Mouse (Mus musculus): ENCODE results near the gene Il21r.

The Il21r gene

DNA sequence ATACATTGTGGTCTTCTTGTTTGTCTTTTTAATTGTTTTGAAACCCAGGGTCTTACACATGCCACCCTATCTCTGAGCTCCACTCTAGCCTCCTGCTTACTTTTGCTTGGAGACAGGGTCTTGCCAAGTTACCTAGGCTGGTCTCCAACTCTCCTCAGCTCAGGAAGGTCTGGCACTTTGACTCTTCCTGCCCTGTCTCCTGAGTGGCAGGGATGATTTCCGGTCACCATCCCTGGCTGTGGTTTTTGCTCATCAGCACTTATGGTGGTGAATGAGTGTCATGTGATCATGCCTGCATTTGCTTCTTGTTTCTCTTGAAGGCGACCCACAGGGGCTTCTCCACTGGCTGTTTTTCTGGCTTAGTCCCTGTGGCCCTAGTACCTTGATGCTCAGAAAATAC is 29.4 kb upstream of the Il21r start:
- in situ Hi-C loops (cut with MboI; ENCODE audit: unreplicated experiment in 2 of 2): no loop called here

DNA sequence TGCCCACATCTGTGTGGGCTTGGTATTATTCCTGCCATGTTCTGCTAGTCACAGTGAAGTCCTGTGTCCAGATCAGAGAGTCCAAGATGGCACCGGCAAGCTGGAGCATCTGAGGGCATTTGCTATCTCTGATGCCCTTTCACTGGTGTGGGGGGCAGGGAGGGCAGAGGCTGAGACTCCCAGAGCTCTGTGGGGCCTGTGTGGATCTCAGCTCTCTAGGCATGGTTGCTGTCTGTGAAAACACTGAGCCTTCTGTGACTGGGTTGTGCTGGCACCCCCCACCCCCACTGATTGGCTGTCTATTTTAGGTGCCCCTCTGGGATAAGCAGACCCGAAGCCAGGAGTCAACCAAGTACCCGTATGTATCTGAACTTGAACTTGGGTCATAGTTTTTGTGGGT is 28.4 kb upstream of the Il21r start:
- in situ Hi-C loops (cut with MboI; ENCODE audit: unreplicated experiment in 2 of 2): loop anchor here in 1 of 2 experiments (5.0 kb wide), 1 partner anchor 103 kb away; no protein-coding TSS in a partner anchor

DNA sequence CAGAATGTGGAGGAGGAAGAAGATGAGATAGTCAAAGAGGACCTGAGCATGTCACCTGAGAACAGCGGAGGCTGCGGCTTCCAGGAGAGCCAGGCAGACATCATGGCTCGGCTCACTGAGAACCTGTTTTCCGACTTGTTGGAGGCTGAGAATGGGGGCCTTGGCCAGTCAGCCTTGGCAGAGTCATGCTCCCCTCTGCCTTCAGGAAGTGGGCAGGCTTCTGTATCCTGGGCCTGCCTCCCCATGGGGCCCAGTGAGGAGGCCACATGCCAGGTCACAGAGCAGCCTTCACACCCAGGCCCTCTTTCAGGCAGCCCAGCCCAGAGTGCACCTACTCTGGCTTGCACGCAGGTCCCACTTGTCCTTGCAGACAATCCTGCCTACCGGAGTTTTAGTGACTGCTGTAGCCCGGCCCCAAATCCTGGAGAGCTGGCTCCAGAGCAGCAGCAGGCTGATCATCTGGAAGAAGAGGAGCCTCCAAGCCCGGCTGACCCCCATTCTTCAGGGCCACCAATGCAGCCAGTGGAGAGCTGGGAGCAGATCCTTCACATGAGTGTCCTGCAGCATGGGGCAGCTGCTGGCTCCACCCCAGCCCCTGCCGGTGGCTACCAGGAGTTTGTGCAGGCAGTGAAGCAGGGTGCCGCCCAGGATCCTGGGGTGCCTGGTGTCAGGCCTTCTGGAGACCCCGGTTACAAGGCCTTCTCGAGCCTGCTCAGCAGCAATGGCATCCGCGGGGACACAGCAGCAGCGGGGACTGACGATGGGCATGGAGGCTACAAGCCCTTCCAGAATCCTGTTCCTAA is 27.3 kb upstream of the Il21r start:
- in situ Hi-C loops (cut with MboI; ENCODE audit: unreplicated experiment in 2 of 2): loop anchor here in 1 of 2 experiments (5.0 kb wide), 1 partner anchor 104 kb away; no protein-coding TSS in a partner anchor

DNA sequence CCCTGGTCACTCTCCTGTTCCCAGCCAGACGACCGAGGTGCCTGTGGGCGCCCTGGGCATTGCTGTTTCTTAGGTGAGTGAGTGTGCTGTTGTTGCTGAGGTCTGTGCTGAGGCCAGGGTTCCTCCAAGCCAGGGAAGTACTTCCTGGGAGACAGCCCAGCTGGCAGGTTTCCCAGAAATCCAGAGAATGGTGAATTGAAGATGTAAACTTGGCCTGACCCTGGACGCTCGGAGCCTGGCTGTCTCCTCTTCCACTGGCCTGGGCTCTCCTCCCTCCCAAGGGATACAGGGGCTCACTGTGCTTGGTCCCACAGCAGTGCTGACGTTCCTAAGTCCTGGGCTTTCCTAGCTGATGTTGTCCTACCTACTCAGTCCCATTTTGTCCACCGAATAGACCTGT is 26.2 kb upstream of the Il21r start:
- in situ Hi-C loops (cut with MboI; ENCODE audit: unreplicated experiment in 2 of 2): loop anchor here in 1 of 2 experiments (5.0 kb wide), 1 partner anchor 105 kb away; no protein-coding TSS in a partner anchor

DNA sequence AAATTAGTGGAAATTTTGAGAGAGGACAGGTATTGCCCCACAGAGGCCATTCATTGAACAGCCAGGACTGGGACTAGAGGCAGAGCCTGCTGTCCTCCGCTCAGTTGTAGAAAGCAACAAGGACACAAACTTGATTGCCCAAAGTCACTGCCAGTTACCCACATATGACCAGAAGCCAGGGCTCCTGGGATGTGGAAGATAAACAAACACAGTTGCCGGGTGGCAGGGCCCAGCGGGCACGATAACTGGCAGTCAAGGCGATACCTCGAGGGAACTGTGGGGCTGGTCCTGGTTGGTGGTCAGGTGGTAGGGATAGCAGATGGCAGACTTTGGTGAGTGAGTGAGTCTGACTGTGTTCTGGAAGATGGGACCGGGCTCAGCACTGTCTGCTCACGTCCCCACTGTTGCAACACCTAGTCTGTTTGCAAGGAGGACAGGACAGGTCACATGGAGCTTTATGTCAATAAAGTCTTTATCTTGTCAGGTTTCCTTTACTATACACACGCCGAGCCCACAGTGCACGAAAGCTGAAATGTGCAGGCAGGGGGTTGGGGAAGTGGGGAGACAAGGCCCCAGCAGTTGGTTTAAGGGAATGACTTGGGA is 25.6 kb upstream of the Il21r start:
- in situ Hi-C loops (cut with MboI; ENCODE audit: unreplicated experiment in 2 of 2): loop anchor here in 1 of 2 experiments (5.0 kb wide), 1 partner anchor 105 kb away; no protein-coding TSS in a partner anchor

DNA sequence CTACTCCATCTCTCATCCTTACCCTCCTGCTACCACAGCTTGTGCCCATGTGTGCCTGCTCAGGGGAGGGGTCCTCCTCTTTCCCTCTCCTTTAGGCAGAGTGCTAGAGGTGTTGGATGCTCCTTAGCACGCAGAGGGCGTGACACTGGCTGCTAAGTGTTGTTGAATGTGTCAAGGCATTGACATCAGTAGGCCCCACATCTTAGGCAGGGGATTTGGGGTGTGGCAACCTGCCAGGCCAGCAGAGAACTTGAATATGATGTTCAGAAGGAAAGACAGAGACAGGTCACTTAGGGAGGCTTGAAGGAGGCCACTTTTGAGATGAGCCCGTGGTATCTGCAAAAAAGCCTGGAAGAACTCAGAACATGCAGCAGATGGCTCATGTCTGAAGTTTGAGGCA is 25.1 kb upstream of the Il21r start:
- in situ Hi-C loops (cut with MboI; ENCODE audit: unreplicated experiment in 2 of 2): loop anchor here in 1 of 2 experiments (5.0 kb wide), 1 partner anchor 106 kb away; no protein-coding TSS in a partner anchor

DNA sequence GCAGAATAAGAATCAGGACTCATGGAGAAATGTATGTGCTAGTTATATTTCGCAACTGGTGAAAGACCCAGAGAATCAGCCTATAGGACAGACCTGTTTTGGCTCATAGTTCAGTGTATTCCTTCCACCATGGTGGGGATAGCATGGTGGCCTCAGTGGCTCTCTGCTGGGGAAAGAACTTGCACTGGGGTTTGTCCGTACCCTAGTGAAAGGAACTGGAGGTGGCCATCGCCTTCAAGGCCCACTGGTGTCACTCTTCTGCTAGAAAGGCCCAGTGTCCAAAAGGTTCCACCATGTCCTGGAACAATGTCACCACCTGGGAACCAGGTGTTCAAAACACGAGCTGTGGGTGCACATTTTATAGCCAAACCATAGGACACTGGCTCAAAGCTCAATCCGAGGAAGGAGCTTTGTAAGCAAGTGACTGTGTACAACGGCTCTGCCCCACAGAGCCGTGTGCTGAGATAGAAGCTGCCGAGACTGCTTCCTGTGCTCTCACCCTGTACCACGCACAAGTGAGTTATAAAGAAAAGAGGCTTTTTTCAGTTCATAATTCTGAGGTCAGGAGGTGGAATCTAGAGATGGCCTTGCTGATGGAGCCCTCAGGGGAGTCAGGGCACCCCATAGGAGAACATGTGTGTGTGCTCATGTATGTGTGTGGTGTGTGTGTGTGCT is 23.5 kb upstream of the Il21r start:
- in situ Hi-C loops (cut with MboI; ENCODE audit: unreplicated experiment in 2 of 2): loop anchor here (5.0 kb wide), 2 partner anchors 58 to 107 kb away; no protein-coding TSS in a partner anchor

DNA sequence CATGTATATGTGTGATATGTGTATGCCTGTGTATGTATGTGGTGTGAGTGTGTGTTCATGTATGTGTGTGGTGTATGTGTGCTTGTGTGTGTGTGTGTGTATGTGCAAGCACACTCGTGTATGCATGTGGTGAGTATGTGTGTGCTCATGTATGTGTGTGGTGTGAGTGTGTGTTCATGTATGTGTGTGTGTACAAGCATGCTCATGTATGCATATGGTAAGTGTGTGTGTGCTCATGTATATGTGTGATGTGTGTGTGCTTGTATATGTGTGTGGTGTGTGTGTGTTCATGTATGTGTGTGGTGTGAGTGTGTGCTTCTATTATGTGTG is 23.0 kb upstream of the Il21r start:
- in situ Hi-C loops (cut with MboI; ENCODE audit: unreplicated experiment in 2 of 2): loop anchor here in 1 of 2 experiments (5.0 kb wide), 2 partner anchors 57 to 108 kb away; no protein-coding TSS in a partner anchor

DNA sequence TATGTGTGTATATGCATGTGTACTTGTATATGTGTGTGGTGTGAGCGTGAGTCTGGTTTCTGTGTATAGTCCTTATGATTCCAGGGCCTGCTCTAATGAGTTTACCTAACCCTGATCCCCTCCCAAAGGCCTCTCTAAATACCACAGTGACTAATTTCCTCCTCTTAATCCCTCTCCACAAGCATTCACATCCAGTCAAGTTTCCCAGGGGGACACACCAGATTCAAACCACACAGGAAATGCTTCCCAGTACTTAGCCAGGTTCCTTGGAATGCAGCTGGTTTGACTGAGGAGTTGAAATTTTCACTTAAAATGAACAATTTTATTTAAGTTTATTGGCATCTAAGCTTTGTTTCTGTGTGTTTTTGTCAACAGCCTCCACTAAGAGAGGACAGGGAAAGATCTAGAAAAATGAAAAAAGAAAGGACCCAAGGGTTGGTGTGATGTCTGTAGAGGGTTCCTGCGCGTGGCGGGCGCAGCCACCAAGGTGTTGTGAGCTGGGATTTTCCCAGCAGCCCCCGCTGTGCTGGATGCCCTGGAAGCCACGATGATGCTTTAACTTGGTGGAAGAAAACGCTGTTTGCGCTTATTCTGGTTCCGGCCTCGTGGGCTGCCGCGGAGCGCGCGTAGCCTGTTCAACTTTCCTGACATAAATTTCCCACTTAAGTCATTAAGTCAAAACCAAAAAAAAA is 22.5 kb upstream of the Il21r start:
- in situ Hi-C loops (cut with MboI; ENCODE audit: unreplicated experiment in 2 of 2): loop anchor here in 1 of 2 experiments (5.0 kb wide), 2 partner anchors 57 to 108 kb away; no protein-coding TSS in a partner anchor

DNA sequence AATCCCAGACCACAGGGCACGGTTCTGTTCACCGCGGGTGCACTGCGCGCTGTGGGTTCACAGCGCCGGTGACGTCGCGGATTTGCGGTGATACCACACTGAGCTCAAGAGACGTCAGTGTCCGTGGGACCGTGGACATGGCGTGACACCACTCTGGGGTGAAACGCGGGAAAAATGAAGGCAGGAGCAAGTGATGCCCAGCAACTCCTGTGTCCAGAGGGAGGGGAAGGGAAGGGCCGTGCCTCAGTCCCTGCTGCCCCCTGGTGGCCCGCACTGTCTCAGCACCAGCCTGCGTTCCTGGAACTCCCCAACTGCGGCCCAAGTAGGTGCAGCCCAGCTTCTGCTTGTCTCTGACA is 21.9 kb upstream of the Il21r start:
- in situ Hi-C loops (cut with MboI; ENCODE audit: unreplicated experiment in 2 of 2): loop anchor here in 1 of 2 experiments (5.0 kb wide), 2 partner anchors 56 to 109 kb away; no protein-coding TSS in a partner anchor

DNA sequence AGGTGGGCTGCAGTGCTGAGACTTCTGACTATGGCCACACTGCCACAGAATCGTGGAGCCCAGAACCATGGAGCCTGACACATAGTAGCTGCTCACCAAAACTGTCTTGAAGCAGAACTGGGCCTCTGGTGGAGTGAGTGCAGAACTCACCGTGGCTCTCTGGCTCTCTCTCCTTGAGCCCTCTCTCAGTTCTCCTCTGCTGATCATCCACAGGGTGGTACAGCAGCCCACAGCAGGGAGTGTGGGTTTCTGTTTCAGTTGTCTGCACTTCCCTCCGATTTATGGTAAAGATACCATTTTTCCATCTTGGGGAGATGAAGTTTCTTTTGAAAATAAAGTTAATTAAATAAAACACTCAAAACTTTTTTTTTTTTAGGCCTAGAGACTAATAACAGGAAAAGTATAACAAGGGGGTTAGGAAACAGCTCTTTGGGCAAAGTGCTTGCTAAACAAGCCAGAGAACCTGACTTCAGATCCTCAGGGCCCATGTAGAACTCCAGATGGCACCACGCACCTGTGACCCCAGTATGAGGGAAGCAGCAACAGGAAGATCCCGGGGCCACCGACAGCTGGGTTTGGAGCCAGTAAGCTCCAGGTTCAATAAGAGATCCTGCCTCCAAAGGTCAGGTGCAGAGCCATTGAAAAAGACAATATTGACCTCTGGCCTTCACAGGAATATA is 19.8 kb upstream of the Il21r start:
- in situ Hi-C loops (cut with MboI; ENCODE audit: unreplicated experiment in 2 of 2): loop anchor here in 1 of 2 experiments (5.0 kb wide), 2 partner anchors 54 to 111 kb away; no protein-coding TSS in a partner anchor

DNA sequence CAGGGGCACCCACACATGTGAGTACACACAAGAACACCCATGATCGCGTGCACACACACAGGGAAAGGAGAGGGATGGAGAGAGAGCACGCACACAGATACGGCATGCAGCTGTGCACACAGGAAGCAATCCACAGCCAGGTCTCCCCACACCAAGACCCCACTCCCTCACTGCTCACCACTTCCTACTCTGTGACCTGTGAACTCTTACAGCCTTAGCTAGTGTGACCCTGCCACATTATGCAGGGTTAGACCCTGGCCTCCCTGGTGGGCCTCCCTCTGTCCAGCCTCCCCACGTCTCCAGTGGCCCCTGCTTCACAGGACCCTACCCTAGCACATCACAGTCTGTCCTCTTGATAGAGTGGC is 19.2 kb upstream of the Il21r start:
- in situ Hi-C loops (cut with MboI; ENCODE audit: unreplicated experiment in 2 of 2): loop anchor here in 1 of 2 experiments (5.0 kb wide), 2 partner anchors 53 to 112 kb away; no protein-coding TSS in a partner anchor

DNA sequence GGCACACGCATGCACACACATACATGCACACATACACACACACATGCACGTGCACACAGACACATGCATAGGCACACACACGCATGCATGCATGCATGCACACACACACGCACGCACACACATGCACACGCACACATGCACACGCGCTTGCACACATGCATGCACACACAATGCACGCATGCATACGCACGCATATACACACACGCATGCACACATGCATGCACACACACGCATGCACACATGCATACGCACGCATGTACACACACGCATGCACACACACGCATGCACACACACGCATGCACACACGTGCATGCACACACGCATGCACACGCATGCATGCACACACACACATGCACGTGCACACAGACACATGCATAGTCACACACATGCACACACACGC is 16.9 kb upstream of the Il21r start:
- in situ Hi-C loops (cut with MboI; ENCODE audit: unreplicated experiment in 2 of 2): no loop called here

DNA sequence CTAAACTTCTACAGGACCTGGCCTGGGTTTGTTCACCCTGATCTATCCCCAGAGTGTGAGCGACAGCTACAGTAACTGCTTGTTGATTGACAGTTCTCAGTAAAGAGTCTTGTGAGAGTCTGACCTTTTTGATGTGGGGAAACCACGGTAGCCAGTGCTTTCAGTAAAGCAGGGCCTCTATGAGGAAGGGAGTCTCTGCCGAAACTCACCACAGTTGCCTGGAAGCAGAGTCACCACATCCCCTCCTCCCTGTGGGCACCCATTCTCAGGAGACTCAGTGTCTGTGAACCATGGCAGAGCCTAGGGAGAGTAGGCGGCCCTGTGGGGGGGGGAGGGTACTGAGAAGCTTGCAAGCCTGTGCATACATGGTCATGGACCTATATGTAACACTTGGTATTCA is 14.5 kb upstream of the Il21r start:
- in situ Hi-C loops (cut with MboI; ENCODE audit: unreplicated experiment in 2 of 2): no loop called here

DNA sequence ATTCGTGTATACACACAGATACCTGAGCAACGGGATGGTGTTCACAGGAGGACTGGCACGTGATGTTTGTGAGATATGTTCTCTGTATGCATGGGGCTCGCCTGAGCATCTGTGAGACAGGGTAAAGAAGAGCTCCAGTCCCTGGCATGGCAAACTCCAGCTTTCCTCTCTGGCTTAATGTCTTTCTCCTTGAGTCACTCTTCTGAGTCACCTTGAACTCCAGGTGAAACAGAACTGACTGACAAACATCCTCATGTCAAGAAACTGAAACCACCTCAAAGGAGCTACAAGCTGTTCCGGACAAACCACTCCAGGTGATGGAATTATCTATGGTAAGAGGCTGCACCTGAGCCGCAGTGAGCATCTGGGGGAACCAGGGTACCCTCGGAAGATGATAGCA is 13.3 kb upstream of the Il21r start:
- in situ Hi-C loops (cut with MboI; ENCODE audit: unreplicated experiment in 2 of 2): loop anchor here in 1 of 2 experiments (5.0 kb wide), 1 partner anchor 37 kb away; no protein-coding TSS in a partner anchor

DNA sequence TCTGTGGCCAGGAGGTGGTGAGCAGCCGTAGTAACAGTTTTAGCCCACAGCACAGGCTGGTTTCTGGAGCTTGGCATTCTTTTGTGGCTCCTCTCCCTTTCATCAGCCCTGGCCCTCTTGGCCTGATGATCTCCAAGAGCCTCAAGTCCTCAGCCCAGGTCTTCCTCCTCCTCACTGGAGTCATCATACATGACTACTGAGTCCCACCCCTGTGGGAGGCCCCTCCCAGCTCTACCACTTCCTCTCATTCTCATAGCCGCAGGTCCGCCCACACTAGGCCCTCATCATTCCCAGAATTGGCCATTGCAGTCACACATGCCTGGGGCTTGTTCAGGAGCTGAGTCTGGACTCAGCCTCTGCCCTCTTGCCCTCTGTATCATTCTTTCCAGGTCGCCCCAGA is 9.4 kb upstream of the Il21r start:
- in situ Hi-C loops (cut with MboI; ENCODE audit: unreplicated experiment in 2 of 2): loop anchor here in 1 of 2 experiments (5.0 kb wide), 1 partner anchor 33 kb away; no protein-coding TSS in a partner anchor

DNA sequence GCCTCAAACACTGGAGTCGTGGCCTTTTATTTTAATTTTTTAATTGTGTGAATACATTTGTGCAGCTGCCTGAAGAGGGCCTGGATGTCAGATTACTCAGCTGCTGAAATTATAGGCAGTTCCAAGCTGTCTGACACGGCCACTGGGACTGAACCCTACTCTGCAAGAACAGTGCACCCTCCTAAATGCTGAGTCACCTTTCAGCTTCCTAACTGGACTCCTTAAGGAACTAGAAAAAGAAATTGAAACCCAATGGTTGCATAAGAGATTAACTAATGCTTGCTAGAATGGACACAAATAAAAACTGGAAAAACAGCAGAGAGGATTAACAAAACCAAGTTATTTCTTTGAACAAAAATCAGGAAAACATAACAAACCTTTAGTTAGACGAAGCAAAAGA is 6.8 kb upstream of the Il21r start:
- in situ Hi-C loops (cut with MboI; ENCODE audit: unreplicated experiment in 2 of 2): no loop called here

DNA sequence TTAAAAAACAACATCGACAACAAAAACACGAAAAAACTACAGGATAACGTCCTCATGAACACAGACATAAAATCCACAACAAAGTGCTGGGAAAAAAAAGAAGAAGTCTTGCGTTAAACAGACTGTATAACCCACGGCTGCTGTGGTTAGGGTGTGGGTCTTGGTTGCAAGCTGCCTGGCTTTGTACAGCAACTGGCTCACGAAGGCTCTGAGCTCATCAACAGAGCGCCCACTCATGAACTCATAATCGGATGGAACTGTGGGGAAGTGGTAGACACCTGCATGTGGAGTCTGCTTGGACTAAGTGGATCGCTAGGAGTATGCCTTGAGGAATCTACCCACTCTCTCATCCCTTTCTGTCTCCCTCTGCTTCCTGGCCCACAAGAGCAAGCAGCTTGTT is 6.1 kb upstream of the Il21r start:
- in situ Hi-C loops (cut with MboI; ENCODE audit: unreplicated experiment in 2 of 2): no loop called here

DNA sequence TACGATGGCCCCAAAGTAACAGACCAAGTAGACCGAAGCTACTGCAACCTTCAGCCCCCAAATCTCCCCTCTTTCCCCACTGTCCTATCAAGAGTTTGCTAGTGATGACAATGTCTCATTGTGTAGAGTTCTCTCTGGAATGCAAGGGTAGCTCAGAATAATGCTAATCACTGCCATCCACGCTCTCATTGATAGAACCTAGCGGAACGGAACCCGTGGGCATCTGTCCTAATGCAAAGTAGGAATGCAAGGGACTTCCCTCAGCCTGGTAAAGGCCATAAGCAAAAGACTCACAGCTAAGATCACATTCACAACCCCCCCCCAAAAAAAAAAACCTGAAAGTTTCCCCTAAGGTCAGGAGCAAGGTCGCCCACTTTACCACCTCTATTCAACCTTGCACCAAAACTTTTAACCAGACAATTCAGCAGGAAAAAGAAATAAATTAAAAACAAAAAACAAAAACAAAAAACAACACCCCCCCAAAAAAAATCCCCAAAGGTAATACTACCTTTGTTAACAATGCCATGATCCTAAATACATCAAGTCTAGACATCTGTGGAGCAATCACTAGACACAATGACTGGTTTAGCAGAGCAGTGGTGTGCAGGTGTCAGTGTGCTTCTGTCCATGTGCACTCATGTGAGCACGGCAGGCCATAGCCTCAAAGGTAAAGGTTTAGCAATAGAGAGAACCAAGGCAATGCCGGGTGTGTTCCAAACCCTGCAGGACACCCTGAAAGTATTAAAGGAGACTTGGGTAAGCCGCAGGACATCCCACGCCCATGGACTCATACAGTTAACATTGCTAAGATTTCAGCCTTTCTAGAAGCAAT is 5.5 kb upstream of the Il21r start:
- in situ Hi-C loops (cut with MboI; ENCODE audit: unreplicated experiment in 2 of 2): no loop called here
